Mouse (Mus musculus) left cerebral cortex, adult 18-20 months (tissue): Measurements from ENCODE around the gene Cbr1. TPM values are rescaled to one million over a fixed set of nuclear protein-coding genes. Genes with fewer than 3 reads are reported as not detected.
"Not testable (repeated sequence)": the region's sequence is repeated elsewhere in the genome, so short reads cannot be mapped to it uniquely, and the experiment has no call there.

Experiments used
- DNase-seq, 2 experiments: peaks; one replicate each; pipeline ENCODE4 v3.0.0; 2021 to 2022; ENCODE audit warnings: low spot score in 2 of 2, mixed read lengths in 1 of 2
- total RNA-seq, 2 experiments: library from RNA; stranded (reverse); gene quantifications; 2 replicates each; pipeline ENCODE4 v1.2.3; 2021

Cbr1 gene
- total RNA-seq, 2 experiments from 2014 or later: 67.9 to 74.3 TPM

- DNase-seq: no peak
These were observed 8.8 kb upstream of the Cbr1 start for GRCm38 (mm10) chr16:93596807-93597206.

GRCm38 (mm10) chr16:93597551-93597950 is 8.1 kb upstream of the Cbr1 start:
- no peak for DNase-seq

GRCm38 (mm10) chr16:93599461-93599860 is 6.2 kb upstream of the Cbr1 start:
- DNase-seq: no peak

- DNase-seq: peak; percentile 92 to 95
These were observed 2.0 kb upstream of the Cbr1 start, which contains the start of gene Setd4 for GRCm38 (mm10) chr16:93603439-93604212. Setd4 (minus strand) TSS chr16:93604063.

DNA sequence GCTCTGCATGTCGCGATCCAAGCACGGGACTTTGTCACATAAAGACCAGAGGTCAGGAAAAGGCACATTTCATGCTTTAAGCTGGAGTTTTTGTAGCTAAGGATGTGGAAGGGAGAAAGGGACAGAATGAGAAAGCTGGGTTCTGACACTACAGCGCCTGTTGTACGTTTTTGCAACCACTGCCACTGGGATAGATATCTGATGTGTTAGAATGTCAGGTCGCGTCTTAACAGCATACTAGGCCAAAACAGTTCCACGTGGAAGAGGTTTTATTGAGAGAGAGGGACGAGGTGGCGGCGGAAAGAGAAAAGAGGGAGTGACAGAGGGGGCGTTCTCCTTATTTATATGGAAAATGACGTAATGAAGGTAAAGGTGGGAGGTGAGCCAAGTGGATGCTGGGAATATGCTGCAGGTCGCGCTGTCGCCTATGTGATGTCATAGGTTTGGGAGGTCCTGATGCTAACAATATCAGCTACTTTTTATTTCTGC is 1.1 kb upstream of the Cbr1 start:
- DNase-seq: peak; percentile 18 to 30

DNA sequence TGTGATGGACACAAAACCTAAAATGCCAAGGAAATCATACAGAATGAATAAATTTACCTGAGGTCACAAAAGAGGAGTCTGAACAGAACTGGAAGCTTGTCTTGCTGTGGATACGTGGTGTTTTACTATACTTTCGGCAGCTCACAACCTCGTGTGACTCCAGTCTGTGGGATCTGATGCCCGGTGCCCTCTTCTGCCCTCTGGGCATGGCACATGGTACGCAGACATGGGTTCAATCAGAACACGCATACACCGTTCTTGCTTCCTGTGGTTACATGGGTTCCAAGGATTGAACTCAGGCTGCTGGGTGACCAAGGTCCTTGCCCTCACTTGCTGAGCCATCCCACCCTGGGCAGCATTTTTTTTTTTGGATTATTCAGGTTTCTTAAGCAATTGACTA is 493 bp downstream of the Cbr1 start:
- peak in 1 of 2 experiments; percentile 0 for DNase-seq

DNA sequence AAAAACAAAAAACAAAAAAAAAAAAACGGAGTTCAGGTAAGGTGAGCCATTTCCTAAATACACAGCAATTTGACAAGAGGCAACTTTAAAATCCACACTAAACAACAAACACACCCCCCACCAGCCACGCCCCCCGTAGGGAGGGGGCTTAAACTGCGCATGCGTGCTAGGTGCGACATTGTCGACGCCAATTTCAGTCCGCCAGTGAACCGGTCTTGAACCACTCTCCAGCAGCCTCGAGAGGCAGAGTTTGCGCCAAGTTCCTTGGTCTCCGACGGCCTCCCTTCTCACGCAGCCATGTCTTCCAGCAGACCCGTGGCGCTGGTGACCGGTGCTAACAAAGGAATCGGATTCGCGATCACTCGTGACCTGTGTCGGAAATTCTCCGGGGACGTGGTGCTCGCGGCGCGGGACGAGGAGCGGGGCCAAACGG is 2.0 kb downstream of the Cbr1 start:
- DNase-seq: peak; percentile 73 to 80

DNA sequence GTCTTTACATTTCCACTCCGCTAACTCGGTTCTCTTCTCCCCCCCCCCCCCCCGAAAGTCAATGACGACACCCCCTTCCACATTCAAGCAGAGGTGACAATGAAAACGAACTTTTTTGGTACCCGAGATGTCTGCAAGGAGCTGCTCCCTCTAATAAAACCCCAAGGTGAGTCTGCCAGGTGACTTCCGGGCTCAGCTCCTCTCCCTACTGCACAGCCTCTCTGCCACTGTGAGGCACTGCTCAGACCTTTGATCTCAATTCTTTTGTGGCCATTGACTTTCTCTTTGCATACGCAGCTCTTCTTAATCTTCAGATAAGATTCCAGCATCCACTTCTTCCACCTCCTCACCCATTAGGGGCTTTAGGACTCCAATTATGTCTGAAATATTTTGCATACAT is 3.1 kb downstream of the Cbr1 start:
- no peak for DNase-seq

GRCm38 (mm10) chr16:93609796-93610195 is 4.1 kb downstream of the Cbr1 start:
- no peak for DNase-seq

- no peak for DNase-seq
These were observed 5.3 kb downstream of the Cbr1 start for GRCm38 (mm10) chr16:93610961-93611360.

DNA sequence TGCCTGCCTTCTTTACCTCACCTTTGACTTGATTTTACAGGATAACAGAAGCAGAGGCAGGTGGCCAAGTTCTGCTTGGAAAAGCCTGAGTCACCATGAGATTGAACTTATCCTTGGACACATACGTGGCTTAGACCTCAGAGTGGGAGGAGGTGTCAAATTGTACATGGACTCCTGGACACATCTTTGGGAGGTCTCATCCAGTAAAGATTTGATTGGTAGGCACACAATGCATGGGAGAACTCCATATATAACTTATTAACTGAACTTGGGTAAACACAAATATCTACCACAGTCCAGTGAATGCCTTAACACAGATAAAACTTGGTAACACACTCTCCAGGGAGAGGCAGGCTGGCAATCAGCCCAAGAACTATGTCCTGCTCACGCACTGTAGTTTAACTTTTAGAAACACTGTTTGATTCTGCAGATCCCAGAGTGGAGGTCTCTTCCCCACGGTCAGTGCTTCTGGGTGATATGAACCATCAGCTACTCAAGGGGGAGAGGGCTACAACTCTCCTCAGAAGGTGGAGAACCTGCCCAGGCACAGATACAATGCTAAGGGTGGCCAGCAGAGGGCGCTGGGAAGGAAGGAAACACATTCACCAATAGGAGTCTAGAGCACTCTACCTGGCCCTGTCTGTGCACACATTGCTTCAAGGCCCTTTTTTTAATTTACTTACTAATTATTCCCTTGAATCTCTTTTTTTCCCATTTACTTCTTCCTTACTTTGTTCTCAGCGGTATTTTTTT is 9.6 kb downstream of the Cbr1 start:
- DNase-seq: peak; percentile 69 to 76

- DNase-seq: not testable (repeated sequence)
These were observed 18.1 kb downstream of the Cbr1 start for GRCm38 (mm10) chr16:93623759-93624158.

DNA sequence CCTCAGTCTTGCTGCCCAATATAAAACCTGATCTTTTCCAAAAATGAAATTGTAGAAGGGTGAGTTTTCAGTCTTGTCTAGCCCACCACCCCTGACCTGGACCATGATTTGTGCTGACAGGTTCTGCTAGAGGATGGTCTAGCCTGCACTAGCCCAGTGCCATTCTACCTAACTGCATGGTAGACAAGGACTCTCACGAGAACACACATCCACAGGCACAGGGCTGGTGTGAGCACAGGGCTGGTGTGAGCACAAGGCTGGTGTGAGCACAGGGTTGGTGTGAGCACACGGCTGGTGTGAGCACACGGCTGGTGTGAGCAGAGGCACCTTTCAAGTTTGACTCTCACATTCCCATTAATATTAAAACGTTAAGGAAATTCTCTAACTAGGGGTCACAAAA is 19.0 kb downstream of the Cbr1 start:
- DNase-seq: no peak

GRCm38 (mm10) chr16:93626745-93627144 is 21.1 kb downstream of the Cbr1 start:
- DNase-seq: peak; percentile 38 to 49

GRCm38 (mm10) chr16:93627761-93628400 is 22.2 kb downstream of the Cbr1 start, which contains the start of gene Gm5678:
Gm5678 (plus strand) TSS chr16:93628097.
- DNase-seq: peak; percentile 47 to 78

DNA sequence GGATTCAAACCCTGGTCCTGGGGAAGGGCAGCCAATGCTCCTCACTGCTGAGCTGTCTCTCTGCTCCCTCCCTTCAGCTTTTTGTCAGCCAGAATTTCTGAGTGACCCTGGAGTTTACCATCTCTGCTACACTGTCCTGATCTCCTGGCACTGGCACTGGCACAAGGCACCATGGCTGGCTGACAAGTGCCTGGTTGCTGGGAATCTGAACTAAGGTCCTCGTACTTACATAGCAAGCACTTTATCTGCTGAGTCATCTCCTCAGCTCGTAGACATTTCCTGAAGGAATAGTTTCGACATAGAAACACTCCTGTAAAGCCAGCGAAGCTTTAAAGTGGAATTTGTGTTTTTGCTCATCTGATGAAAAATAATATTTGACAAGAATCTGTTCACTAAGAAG is 38.4 kb downstream of the Cbr1 start:
- DNase-seq: no peak

DNA sequence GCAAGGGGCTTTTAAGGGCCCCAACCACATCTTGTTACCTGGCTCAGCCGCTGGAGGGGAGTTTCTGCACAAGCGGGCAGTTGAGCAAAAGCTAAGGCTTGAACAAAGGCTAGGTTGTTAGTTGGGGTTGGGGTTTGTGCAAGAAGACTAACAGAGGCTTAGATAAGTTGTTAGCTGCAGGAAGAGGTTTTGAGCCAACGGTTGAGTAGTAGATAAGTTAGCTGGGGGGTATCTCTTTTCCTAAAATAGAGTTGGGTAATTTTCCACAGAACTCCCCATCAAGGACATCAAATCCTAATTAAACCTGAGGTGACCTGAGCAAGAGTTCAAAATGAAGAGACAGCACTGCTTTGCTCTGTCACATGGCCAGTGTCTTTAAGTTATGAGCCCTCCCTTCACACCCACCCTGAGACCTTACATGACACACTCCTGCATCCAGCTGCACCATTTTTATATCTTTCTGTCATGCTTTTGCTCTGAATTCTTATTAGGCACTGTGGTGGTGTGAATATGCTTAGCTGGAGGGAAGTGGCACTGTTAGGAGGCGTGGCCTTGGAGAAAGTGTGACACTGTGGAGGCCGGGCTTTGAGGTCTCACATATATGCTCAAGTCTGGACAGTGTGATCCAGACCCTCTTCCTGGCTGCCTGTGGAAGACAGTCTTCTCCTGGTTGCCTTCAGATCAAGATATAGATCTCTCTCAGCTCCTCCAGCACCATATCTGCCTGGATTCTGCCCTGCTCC is 43.0 kb downstream of the Cbr1 start:
- DNase-seq: no peak
